Mouse (Mus musculus) bone marrow macrophage, adult 2 months (primary cell): ENCODE measurements around the gene Msh4.

Experiments used
- CTCF ChIP-seq: IDR thresholded peaks from 2 replicates; pipeline ENCODE4 v1.5.1; 2012; ENCODE audit warnings: low read depth, mild to moderate bottlenecking, low read length, moderate library complexity
- POLR2A ChIP-seq: IDR thresholded peaks from 2 replicates; pipeline ENCODE4 v1.6.1; 2012; ENCODE audit warnings: mild to moderate bottlenecking, low read depth, low read length, borderline replicate concordance

DNA sequence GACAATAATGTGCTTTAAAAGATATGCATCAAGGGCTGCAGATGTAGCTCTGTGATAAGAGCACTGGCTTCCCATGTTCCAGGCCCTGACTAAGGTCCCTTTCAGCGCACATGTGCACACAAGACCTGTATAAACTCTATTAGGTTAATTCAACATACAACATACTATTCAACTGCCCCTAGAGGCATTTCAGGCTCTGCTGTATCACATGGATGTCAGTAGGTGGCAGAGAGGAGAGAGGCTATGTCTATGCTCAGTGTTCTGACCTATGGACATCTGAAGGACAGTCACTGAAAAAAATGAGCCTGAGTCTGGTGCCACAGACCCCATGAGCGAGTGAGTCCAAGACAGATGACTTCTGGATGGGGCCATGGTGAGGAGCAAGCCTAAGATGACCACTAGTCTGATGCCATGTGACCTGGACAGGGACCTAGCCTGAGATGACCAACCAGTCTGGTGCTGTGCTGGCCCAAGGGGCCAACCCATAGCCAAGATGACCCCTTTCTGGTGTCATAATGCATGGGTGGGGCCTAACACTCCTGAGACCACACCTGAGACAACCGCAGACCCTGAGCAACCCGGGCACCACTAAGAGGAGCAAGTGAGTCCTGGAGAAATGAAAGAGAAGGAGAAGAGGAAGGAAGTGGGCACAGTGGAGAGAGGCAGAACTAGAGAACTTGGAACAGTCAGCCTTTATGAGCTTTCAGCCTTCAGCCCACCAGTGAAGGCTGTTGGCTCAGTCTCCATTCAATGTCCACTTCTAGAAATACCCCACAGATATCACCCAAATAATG is 41.1 kb downstream of the Msh4 start:
- TF ChIP-seq POLR2A, result no peak
- peak; percentile 5; the same call in 1 of the 2 replicates for TF ChIP-seq CTCF
